Mouse (Mus musculus) thymus, postnatal 36 days (tissue): ENCODE results near the gene Igsf9b.

ENCODE experiments used
- DNase-seq, 2 experiments: peaks; one replicate each; pipeline ENCODE4 v3.0.0; 2022; ENCODE audit warnings: mixed read lengths in 2 of 2

Igsf9b gene

GRCm38 (mm10) chr9:27336962-27337636 lies 38.1 kb downstream of the Igsf9b start:
- DNase-seq: no peak

DNA sequence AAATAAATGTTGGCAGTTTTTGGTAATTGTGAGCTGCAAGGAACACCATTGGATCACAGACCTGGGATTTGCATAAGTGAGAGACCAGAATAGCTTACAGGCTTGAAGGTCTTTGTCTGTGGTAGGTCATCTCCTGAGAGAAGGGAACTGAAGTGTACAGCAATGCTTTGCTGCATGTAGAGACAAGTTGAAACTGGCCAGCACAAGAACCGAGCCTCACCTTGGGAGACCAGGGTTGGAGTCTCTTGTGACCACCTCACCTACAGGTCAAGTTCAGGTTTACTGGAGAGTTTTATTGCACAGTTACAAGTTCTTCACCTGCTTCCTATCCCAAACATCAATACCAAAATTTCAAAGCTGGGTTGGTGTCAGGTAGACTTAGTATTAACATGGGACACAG lies 40.2 kb downstream of the Igsf9b start:
- no peak for DNase-seq

- DNase-seq: no peak
Measured at GRCm38 (mm10) chr9:27346541-27347269, 47.7 kb downstream of the Igsf9b start.

- no peak for DNase-seq
Measured at GRCm38 (mm10) chr9:27353082-27353481, 54.1 kb downstream of the Igsf9b start.

DNA sequence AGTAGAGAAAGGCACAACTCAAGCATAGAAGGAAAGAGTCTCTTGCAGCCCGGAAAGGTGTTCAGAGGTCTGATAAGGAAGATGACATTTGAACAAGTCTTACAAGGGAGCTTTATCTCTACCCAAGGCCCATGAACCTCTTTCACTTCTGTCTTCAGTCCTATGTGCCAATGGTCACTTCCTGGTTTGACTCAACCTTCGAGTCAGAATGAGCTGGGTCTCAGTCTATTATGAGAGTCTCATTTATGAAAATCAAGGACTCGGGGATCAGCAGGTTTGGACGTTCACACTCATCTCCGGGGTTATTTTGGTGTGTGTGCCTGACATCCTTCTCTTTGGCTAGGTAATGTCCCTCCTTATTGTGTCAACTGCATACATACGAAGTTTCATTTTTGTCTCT lies 58.9 kb downstream of the Igsf9b start:
- no peak for DNase-seq

GRCm38 (mm10) chr9:27367231-27367630 lies 68.2 kb downstream of the Igsf9b start:
- no peak for DNase-seq

DNA sequence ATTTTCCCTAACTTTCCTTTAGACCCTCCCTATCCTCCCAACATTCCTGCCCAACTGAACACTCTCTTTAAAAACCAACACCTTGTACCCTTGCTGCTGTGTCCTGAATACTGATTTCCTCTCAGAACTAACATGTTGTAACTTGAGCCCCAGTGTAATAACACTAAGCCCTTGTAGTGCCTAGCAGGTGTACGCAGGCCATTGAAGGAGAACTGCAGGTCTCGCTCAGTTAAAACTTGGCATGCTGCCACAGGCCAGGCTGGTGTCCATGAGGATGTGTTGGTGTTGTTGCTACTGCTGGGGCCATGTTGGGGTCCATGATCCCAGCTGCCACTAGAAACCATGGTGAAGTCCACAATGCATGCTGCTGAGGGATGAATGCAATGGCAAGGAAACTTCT lies 70.1 kb downstream of the Igsf9b start:
- DNase-seq: no peak

DNA sequence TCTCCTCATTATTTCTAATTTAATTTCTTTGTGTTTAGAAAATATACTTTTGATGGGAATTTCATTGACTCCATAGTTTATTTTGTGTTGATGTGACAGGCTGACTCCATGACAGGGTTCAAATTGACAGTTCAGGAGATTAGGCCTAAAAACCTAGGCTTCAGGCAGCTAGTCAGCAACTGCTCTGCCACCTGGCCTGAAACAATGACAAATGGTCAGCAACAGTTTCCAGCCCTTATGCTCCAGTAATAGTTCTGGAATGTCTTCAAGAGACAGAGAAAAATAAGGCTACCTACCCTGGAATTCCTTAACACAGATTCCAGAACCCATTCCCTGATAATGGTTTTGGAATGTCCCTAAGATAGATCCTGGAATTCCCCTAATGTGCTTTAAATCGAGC lies 76.7 kb downstream of the Igsf9b start:
- no peak for DNase-seq

- DNase-seq: no peak
Measured at GRCm38 (mm10) chr9:27386951-27387350, 87.9 kb downstream of the Igsf9b start.

GRCm38 (mm10) chr9:27396500-27396899 lies 97.5 kb downstream of the Igsf9b start, which contains the start of gene Spata19:
TSS of gene Spata19 (plus strand) at chr9:27396800.
- DNase-seq: no peak

- DNase-seq: no peak
Measured at GRCm38 (mm10) chr9:27401169-27401568, 102.2 kb downstream of the Igsf9b start.
